Mouse (Mus musculus) frontal cortex, postnatal 10 days (tissue): ENCODE data around the gene Spryd3.

Source experiments
- DNase-seq, 2 experiments: peaks; one replicate each; pipeline ENCODE4 v3.0.0; 2022; ENCODE audit warnings: low spot score in 2 of 2, mixed read lengths in 1 of 2

The Spryd3 gene

GRCm38 (mm10) chr15:102072963-102073558, 63.0 kb downstream of the Spryd3 start:
- DNase-seq, result no peak

- no peak for DNase-seq
These were observed 65.3 kb downstream of the Spryd3 start for GRCm38 (mm10) chr15:102070476-102071467.
